Mouse (Mus musculus): ENCODE measurements around the gene D630003M21Rik. TPM values are rescaled to one million over a fixed set of nuclear protein-coding genes. Genes with fewer than 3 reads are reported as not detected.

The D630003M21Rik gene
- total RNA-seq, 2 experiments from 2014 or later: 3.1 TPM

- intact Hi-C loops (cut with DNase I): no loop called here
Measured at GRCm38 (mm10) chr2:158144750-158145527, 84.1 kb downstream of the D630003M21Rik start.

GRCm38 (mm10) chr2:158144263-158144662 lies 84.8 kb downstream of the D630003M21Rik start:
- intact Hi-C loops (cut with DNase I): no loop called here
- no peak for DNase-seq

More at GRCm38 (mm10) chr2:158144750-158145527, 84.1 kb downstream of the D630003M21Rik start:
- no peak for DNase-seq

- DNase-seq: no peak
- intact Hi-C loops (cut with DNase I): no loop called here
Measured at GRCm38 (mm10) chr2:158143816-158144215, 85.2 kb downstream of the D630003M21Rik start.

- DNase-seq: no peak
- intact Hi-C loops (cut with DNase I): no loop called here
Measured at GRCm38 (mm10) chr2:158142981-158143380, 86.0 kb downstream of the D630003M21Rik start.

- DNase-seq: no peak
- intact Hi-C loops (cut with DNase I): no loop called here
Measured at GRCm38 (mm10) chr2:158141690-158142440, 87.2 kb downstream of the D630003M21Rik start.

GRCm38 (mm10) chr2:158141271-158141670 lies 87.8 kb downstream of the D630003M21Rik start:
- intact Hi-C loops (cut with DNase I): no loop called here
- DNase-seq: no peak

GRCm38 (mm10) chr2:158140664-158141063 lies 88.4 kb downstream of the D630003M21Rik start:
- DNase-seq: no peak
- intact Hi-C loops (cut with DNase I): no loop called here

- peak; percentile 72 for DNase-seq
- intact Hi-C loops (cut with DNase I): no loop called here
Measured at GRCm38 (mm10) chr2:158139628-158140027, 89.4 kb downstream of the D630003M21Rik start.

GRCm38 (mm10) chr2:158138778-158139177 lies 90.2 kb downstream of the D630003M21Rik start:
- DNase-seq: no peak
- intact Hi-C loops (cut with DNase I): no loop called here

- no peak for DNase-seq
- intact Hi-C loops (cut with DNase I): no loop called here
Measured at GRCm38 (mm10) chr2:158137771-158138170, 91.3 kb downstream of the D630003M21Rik start.

GRCm38 (mm10) chr2:158136205-158136604 lies 92.8 kb downstream of the D630003M21Rik start:
- intact Hi-C loops (cut with DNase I): no loop called here

GRCm38 (mm10) chr2:158133050-158133449 lies 96.0 kb downstream of the D630003M21Rik start:
- intact Hi-C loops (cut with DNase I): no loop called here

More at GRCm38 (mm10) chr2:158136205-158136604, 92.8 kb downstream of the D630003M21Rik start:
- no peak for DNase-seq

More at GRCm38 (mm10) chr2:158133050-158133449, 96.0 kb downstream of the D630003M21Rik start:
- no peak for DNase-seq

Small RNAs within 50 kb of the gene (microRNA-seq; reads per million reads assigned to microRNA genes)
- not detected for gene Mir7685

Other genes with a start within 250 kb of the D630003M21Rik start
- gene Tti1, start 200.8 kb downstream of the D630003M21Rik start, total RNA-seq (2021): 10 to 100 TPM; 17.2 to 19.1 TPM
- 10 to 100 TPM; 34.7 to 35.1 TPM for gene Rprd1b, start 200.7 kb downstream of the D630003M21Rik start, total RNA-seq (2021)
- gene Tgm2, start 82.8 kb downstream of the D630003M21Rik start, total RNA-seq (2021): 1 to 10 TPM; 7.0 to 9.7 TPM
- gene Bpi, start 28.9 kb upstream of the D630003M21Rik start, total RNA-seq (2021): not detected
- gene Lbp, start 77.3 kb upstream of the D630003M21Rik start, total RNA-seq (2021): 1 to 10 TPM; 1.4 to 2.0 TPM
- gene Snhg11, start 146.4 kb upstream of the D630003M21Rik start, total RNA-seq (2021): 100 to 1,000 TPM; 275 to 360 TPM
- gene Ralgapb, start 180.6 kb upstream of the D630003M21Rik start, total RNA-seq (2021): 10 to 100 TPM; 72.5 to 78.0 TPM

All from left cerebral cortex, postnatal 4 days (tissue).